Mouse (Mus musculus): ENCODE results near the gene Nanos3. TPM values are rescaled to one million over a fixed set of nuclear protein-coding genes. Genes with fewer than 3 reads are reported as not detected.

Gene Nanos3
- total and polyA plus RNA-seq, 3 experiments = not detected

- DNase-seq (ENCODE audit: extremely low read depth) = no peak
- in situ Hi-C loops (cut with MboI; ENCODE audit: low pct_ligation_motif_present, low pct_unique_long_range_greater_than_20kb, low sequenced_read_pairs) = loop anchor here (25.0 kb wide), 1 partner anchor 161 kb away; no protein-coding TSS in a partner anchor
- Histone ChIP-seq H3K4me1 (ENCODE audit: control insufficient read depth in 1 of 2, insufficient read depth in 2 of 2) (peaks cover 18 to 52% of the 10 kb centered on the region in 2 experiments), H3K27ac (ENCODE audit: insufficient read depth, low read depth) (peak overlapping the region; percentile 62), H3K4me3 (replicated peaks in 1 of 3; ENCODE audit: low read depth in 2 of 3, low read length in 2 of 3, poor library complexity in 1 of 3) (peak overlapping the region; percentile 71 to 96 (median 82)), H3K4me2 (ENCODE audit: insufficient read depth, low read depth, poor library complexity, severe bottlenecking) (peak overlapping the region; percentile 84), H3K36me3 (replicated peaks in 1 of 2; ENCODE audit: control insufficient read depth in 1 of 2, insufficient read depth in 1 of 2, low read length in 1 of 2) (peaks cover 4 to 15% of the 10 kb centered on the region in 2 experiments), H3K9me3 (replicated peaks; ENCODE audit: low read length) (no peaks in the 10 kb centered on the region), H3K79me2 (replicated peaks; ENCODE audit: control insufficient read depth, extremely low read depth, insufficient read depth, poor library complexity, severe bottlenecking) (peaks cover 22% of the 10 kb centered on the region), H3K9ac (ENCODE audit: insufficient read depth, low read depth) (peak overlapping the region; percentile 93), H3K27me3 (replicated peaks) (no peaks in the 10 kb centered on the region)
- dilution Hi-C loops (cut with MboI; ENCODE audit: extremely low pct_ligation_motif_present, extremely low pct_unique_long_range_greater_than_20kb, low sequenced_read_pairs) = no loop called here
- TF ChIP-seq MEF2A (IDR thresholded peaks at IDR 0.05; ENCODE audit: borderline replicate concordance, low read depth, low read length) = no peak
- TF ChIP-seq UBTF (IDR thresholded peaks at IDR 0.05; ENCODE audit: low read depth, low read length) = no peak
- TF ChIP-seq POLR2AphosphoS2 (IDR thresholded peaks at IDR 0.05; ENCODE audit: low read depth, low read length) = no peak
- TF ChIP-seq MAZ (IDR thresholded peaks at IDR 0.05; ENCODE audit: low read depth, low read length) = peak; percentile 10; the same call in 1 of the 2 replicates
- no peak for TF ChIP-seq ZC3H11A (IDR thresholded peaks at IDR 0.05; ENCODE audit: low read depth, low read length)
- TF ChIP-seq USF1 (IDR thresholded peaks at IDR 0.05; ENCODE audit: low read depth, low read length) = peak; percentile 62
- TF ChIP-seq KAT2A (IDR thresholded peaks at IDR 0.05; ENCODE audit: insufficient replicate concordance, low read length) = no peak
- peak; percentile 48; the same call in 1 of the 2 replicates for TF ChIP-seq CHD2 (IDR thresholded peaks at IDR 0.05; ENCODE audit: low read length)
- TF ChIP-seq USF2 (conservative IDR thresholded peaks at IDR 0.05; ENCODE audit: low read depth, low read length) = no peak
- no peak for TF ChIP-seq EP300 (IDR thresholded peaks at IDR 0.05; ENCODE audit: low read length)
- TF ChIP-seq JUN (IDR thresholded peaks at IDR 0.05; ENCODE audit: insufficient read depth, low read depth, low read length) = no peak
- TF ChIP-seq NELFE (IDR thresholded peaks at IDR 0.05; ENCODE audit: low read depth, low read length) = peak; percentile 67
- TF ChIP-seq ZMIZ1 (IDR thresholded peaks at IDR 0.05; ENCODE audit: low read depth, low read length) = peak; percentile 67
- no peak for TF ChIP-seq CTCF (conservative IDR thresholded peaks at IDR 0.05 in 1 of 2, IDR thresholded peaks at IDR 0.05 in 1 of 2; ENCODE audit: low read depth in 2 of 2, low read length in 2 of 2)
- TF ChIP-seq NRF1 (IDR thresholded peaks at IDR 0.05; ENCODE audit: low read depth, low read length) = 0 out of 2 replicates have a peak, but pooled peaks have one; percentile 35
- peak; percentile 44; the same call in 1 of the 2 replicates for TF ChIP-seq BHLHE40 (IDR thresholded peaks at IDR 0.05; ENCODE audit: low read depth, low read length)
- TF ChIP-seq TBP (conservative IDR thresholded peaks at IDR 0.05; ENCODE audit: low read depth, low read length) = 0 out of 2 replicates have a peak, but pooled peaks have one; percentile 47
- peak; percentile 70 for TF ChIP-seq POLR2A (IDR thresholded peaks at IDR 0.05; ENCODE audit: low read depth, low read length)
- no peak; the same call in 1 of the 2 replicates for TF ChIP-seq TCF12 (IDR thresholded peaks at IDR 0.05; ENCODE audit: low read depth, low read length)
- TF ChIP-seq ZKSCAN1 (IDR thresholded peaks at IDR 0.05; ENCODE audit: borderline replicate concordance, low read depth, low read length) = no peak
- no peak for TF ChIP-seq JUND (conservative IDR thresholded peaks at IDR 0.05; ENCODE audit: low read depth, low read length)
- TF ChIP-seq ELF1 (IDR thresholded peaks at IDR 0.05; ENCODE audit: low read depth, low read length) = no peak
Observed at GRCm38 (mm10) chr8:84200652-84201544, 15.9 kb upstream of the Nanos3 start.

Data from CH12.LX (cell line).